Mouse (Mus musculus) CH12.LX (cell line): Measurements from ENCODE around the gene Fbxo41.

Experiments
- CHD1 ChIP-seq: IDR thresholded peaks from 2 replicates; pipeline ENCODE4 v1.6.1; 2012; ENCODE audit warnings: low read depth, low read length, improper control_type of control experiment, inconsistent platforms
- CTCF ChIP-seq, 2 experiments: IDR thresholded peaks in 1 of 2; conservative IDR thresholded peaks in 1 of 2; 2 replicates each; pipeline ENCODE4 v1.5.1; 2011 to 2012; ENCODE audit warnings: low read depth in 2 of 2, low read length in 2 of 2, improper control_type of control experiment in 1 of 2, inconsistent platforms in 1 of 2, mild to moderate bottlenecking in 1 of 2, moderate library complexity in 1 of 2
- E2F4 ChIP-seq: IDR thresholded peaks from 2 replicates; pipeline ENCODE4 v1.6.1; 2011; ENCODE audit warnings: low read depth, low read length, improper control_type of control experiment; ENCODE audit not compliant: insufficient replicate concordance
- EP300 ChIP-seq: IDR thresholded peaks from 2 replicates; pipeline ENCODE4 v1.6.1; 2011; ENCODE audit warnings: low read length, improper control_type of control experiment
- GABPA ChIP-seq: IDR thresholded peaks from 2 replicates; pipeline ENCODE4 v1.6.1; 2012; ENCODE audit warnings: low read depth, low read length, improper control_type of control experiment, inconsistent platforms; ENCODE audit not compliant: insufficient replicate concordance
- HCFC1 ChIP-seq: IDR thresholded peaks from 2 replicates; pipeline ENCODE4 v1.6.1; 2012; ENCODE audit warnings: low read depth, mild to moderate bottlenecking, inconsistent platforms, low read length, improper control_type of control experiment
- MAX ChIP-seq: IDR thresholded peaks from 2 replicates; pipeline ENCODE4 v1.6.1; 2011; ENCODE audit warnings: low read length, improper control_type of control experiment
- PAX5 ChIP-seq: IDR thresholded peaks from 2 replicates; pipeline ENCODE4 v1.6.1; 2012; ENCODE audit warnings: low read length, inconsistent platforms, mixed read lengths
- POLR2A ChIP-seq: IDR thresholded peaks from 2 replicates; pipeline ENCODE4 v1.6.1; 2011; ENCODE audit warnings: low read depth, mild to moderate bottlenecking, improper control_type of control experiment, low read length
- RCOR1 ChIP-seq: conservative IDR thresholded peaks from 2 replicates; pipeline ENCODE4 v1.6.1; 2012; ENCODE audit warnings: low read depth, mild to moderate bottlenecking, inconsistent platforms, low read length, improper control_type of control experiment
- USF2 ChIP-seq: conservative IDR thresholded peaks from 2 replicates; pipeline ENCODE4 v1.6.1; 2011; ENCODE audit warnings: low read depth, low read length, improper control_type of control experiment
- ZC3H11A ChIP-seq: IDR thresholded peaks from 2 replicates; pipeline ENCODE4 v1.6.1; 2012; ENCODE audit warnings: low read depth, mild to moderate bottlenecking, inconsistent platforms, low read length, improper control_type of control experiment

DNA sequence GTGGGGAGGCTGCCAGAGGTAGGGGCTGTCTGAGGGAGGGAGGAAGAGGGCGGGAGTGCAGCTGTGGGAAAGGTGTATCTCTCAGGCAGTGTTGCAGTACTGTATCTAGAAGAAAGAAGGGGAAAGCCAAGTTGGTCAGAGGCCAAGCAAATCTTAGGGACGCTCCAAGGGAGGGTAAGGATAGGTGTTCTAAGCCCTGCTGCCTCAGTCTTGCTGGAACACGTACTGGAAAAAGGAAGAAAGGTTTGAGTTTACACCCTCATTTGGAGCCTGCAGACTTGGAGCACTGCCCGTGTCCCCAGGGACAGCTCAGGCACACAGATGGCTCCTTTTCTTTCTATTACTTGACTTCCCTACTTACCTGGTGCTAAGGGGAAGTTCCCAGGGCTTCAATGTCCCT, 61.7 kb downstream of the Fbxo41 start:
- TF ChIP-seq CTCF (conservative IDR thresholded peaks at IDR 0.05 in 1 of 2, IDR thresholded peaks at IDR 0.05 in 1 of 2; ENCODE audit: low read depth in 2 of 2, low read length in 2 of 2) (no peak), HCFC1 (no peak), GABPA (no peak), ZC3H11A (no peak), POLR2A (no peak), CHD1 (no peak), PAX5 (no peak), EP300 (no peak), RCOR1 (no peak), E2F4 (no peak), MAX (no peak), USF2 (no peak)
